Comparison of ENCODE assay signal across 6 mouse cellular contexts in the genomic region with DNA sequence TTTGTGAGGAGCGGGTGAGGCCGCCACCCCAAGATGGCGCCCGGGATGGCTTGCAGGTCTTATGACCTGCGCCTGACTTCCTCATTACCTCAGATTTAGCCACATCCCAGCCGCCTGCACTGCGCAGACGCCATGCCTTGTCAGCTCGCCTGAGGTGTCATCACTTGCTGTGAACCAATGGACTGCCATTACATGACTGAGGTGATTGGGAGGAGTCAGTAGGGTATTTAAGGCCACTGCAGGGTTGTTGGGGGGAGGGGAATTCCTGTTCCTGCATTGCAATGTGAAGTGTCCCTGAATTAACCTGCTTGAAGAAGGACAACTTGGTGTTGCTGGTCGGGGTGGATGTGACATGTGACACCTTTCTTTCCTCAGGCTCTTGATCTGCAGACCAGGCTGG. TPM values are rescaled to one million over a fixed set of nuclear protein-coding genes. Genes with fewer than 3 reads are reported as not detected.
A peak's percentile ranks its signal among the peaks of the same experiment; 100 is the strongest.
DNase-seq lines count a peak whose midpoint lies in the region.
"Not testable (repeated sequence)": the region's sequence is repeated elsewhere in the genome, so short reads cannot be mapped to it uniquely, and the experiment has no call there.
"Had no signal": no experiment of that assay in that cellular context is flagged by ENCODE, and none has a peak within 500 bp of the region (broad histone marks: within the 10 kb centered on the region; RNA-seq: fewer than 3 reads in every experiment).

No protein-coding gene starts in this region.

- not testable (repeated sequence) for H3K4me1 ChIP-seq in ES-E14 (ENCODE audit: control insufficient read depth in 2 of 2, insufficient read depth in 2 of 2, low read length in 2 of 2, poor library complexity in 1 of 2)

- H3K9me3 ChIP-seq in ES-E14 (ENCODE audit: control insufficient read depth, insufficient read depth, low read depth, low read length), result not testable (repeated sequence)

- not testable (repeated sequence) for H3K36me3 ChIP-seq in ES-E14 (ENCODE audit: control insufficient read depth, insufficient read depth, low read length, poor library complexity, severe bottlenecking)

- H3K9ac ChIP-seq in ES-E14 (ENCODE audit: insufficient read depth, low read depth, low read length, poor library complexity, severe bottlenecking), result not testable (repeated sequence)

- in situ Hi-C loops in ES-E14 (cut with MboI; ENCODE audit: low sequenced_read_pairs in 2 of 2, unreplicated experiment in 2 of 2), result not testable (repeated sequence)

- peak overlapping the region; percentile 67; the same call in 1 of the 2 replicates for H3K27ac ChIP-seq in ES-E14 (ENCODE audit: insufficient read depth, low read depth, low read length, poor library complexity, severe bottlenecking)

- DNase-seq in ES-CJ7 (ENCODE audit: low read depth, low spot score) (peak; percentile 81), R1 (ENCODE audit: low read depth, low spot score) (peak; percentile 87), WW6 (ENCODE audit: low read depth, low spot score) (peak; percentile 45), ZHBTc4 (ENCODE audit: low read depth, low spot score) (peak; percentile 92)
- not testable (repeated sequence) for DNase-seq in ES-E14 (ENCODE audit: low read depth, low spot score)

- not testable (repeated sequence) for H3K4me3 ChIP-seq in ES-E14 (ENCODE audit: insufficient read depth in 1 of 2, low read depth in 1 of 2, low read length in 2 of 2, poor library complexity in 1 of 2, severe bottlenecking in 1 of 2)

RNA-seq across cellular contexts. Expression of a gene that starts 9.8 kb away (rescaled TPM):
- 1.3 and 2.2 TPM in 2 replicates for total RNA-seq in ES-E14 (2012; rRNA removed)
- total RNA-seq: MEL had no signal
